Mouse (Mus musculus) gastrocnemius, adult 18-20 months (tissue): ENCODE results near the gene Btbd10. TPM values are rescaled to one million over a fixed set of nuclear protein-coding genes. Genes with fewer than 3 reads are reported as not detected.
A peak's percentile ranks its signal among the peaks of the same experiment; 100 is the strongest.

Source experiments
- DNase-seq: peaks from one replicate; pipeline ENCODE4 v3.0.0; 2021; ENCODE audit warnings: low spot score
- long read RNA-seq, 2 experiments: library from polyadenylated mRNA; stranded (forward); transcript quantifications; one replicate each; pipeline ENCODE4 v2.0.0; 2021
- total RNA-seq, 2 experiments: library from RNA; stranded (reverse); gene quantifications; 2 replicates each; pipeline ENCODE4 v1.2.3; 2021

The Btbd10 gene
- total RNA-seq: 1 to 10 TPM; 6.8 to 8.9 TPM
- long read RNA-seq, experiment 1, transcript Btbd10-203 (9 exons, 2,394 nt): major isoform, 5 of 16 reads
- long read RNA-seq, experiment 1, partial matches to known transcripts: 1 of 16 reads
- long read RNA-seq, experiment 1, other reads (novel, unspliced or antisense): 9 of 16 reads
- long read RNA-seq, experiment 2, partial matches to known transcripts: 2 of 17 reads
- long read RNA-seq, experiment 2, other reads (novel, unspliced or antisense): 10 of 17 reads

DNA sequence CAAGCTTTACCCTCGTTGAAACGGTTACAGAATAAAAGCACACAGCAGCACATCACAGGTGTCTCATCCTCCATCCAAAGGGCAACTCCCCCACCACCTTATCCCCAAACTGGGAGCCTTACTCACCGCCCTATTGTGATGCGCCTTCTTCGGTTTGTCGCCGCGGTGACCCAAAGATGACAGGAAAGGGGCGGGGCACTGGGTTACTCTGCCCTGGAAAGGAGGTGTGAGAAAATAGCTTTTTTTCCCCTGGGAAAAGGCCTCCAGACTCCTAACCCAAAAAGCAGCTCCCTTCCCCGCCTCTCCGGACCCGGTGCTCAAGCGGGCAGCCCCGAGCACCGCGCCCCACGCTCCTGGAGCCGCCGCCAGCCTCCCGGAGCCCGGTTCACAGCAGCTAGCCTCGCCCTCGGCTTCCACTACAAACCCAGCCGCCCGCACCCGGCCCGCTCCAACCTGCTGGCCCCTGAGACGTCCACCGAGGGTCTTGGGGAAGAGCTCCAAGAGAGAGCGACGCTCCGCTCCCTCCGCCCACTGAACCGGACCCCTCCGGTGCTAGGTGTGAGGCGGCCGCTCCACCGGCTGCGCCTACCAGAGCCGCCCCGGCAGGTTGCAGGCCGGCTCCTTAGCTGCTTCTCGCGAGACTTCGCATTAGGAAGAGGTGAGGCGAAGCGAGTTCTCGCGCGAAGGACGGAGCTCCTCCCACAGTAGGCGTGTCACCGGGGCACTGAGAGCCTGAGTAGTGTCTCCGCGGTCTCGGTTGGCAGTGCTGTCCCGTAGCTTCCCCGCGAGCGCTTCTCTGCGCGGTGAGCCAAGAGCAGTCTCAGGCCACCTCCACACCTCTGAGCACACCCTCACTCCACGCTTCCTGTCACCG lies at the start of gene Btbd10:
Gene Btbd10 (minus strand): TSS at position 647 of the 874 bp plus-strand sequence.
- peak; percentile 99 for DNase-seq

DNA sequence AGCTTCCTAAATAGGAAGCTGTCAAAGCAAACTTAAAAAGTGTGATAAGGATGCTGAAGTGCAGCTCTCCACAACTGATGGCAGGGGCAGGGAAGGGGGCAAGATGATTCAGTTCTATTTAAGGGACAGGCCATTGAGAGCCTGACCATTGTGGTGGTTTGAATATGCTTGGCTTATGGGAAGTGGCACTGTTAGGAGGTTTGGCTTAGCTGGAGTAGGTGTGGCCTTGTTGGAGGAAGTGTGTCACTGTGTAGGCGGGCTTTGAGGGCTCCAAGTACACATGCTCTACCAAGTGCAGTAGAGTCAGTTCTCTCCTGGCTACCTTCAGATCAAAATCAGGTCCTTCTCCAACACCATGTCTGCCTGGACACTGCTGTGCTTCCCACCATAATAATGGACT lies 47.3 kb upstream of the Btbd10 start:
- no peak for DNase-seq

DNA sequence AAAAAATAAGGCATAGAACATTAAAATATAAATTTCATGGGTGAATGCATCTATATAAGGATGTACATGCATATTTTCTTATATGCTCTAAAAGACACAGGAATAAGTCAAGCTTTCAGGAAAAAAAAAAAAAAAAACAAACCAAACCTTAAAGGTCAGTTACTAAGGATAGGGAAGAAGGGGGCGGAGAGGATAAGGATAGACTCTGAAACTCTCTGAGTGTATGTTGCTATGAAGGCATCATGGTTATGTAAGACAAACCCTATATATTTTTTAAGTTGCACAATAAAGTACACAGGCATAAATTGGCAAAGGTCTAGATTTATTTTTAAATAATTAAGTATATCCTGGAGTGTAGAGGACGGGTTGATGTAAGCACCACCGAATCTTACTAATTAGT lies 46.1 kb upstream of the Btbd10 start:
- DNase-seq: no peak

DNA sequence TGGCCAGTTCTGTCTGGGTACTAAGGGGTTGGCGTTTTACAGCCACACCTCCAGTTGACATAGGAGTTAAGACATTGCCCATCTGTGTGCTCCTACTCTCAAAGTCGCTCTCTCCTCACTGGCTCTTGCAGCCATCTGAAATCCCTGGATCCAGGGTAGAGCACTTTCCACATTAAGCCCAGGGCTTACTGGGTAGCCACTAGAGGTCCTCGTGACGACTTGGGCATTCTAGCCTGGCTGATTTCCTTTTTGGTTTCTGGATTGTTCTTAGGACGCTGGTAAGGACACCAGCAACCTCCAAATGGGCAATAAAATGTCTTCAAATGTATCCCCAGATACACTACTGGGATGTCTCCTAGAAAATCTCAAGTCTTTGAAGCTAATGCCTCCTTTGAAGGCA lies 39.5 kb upstream of the Btbd10 start:
- DNase-seq: no peak

DNA sequence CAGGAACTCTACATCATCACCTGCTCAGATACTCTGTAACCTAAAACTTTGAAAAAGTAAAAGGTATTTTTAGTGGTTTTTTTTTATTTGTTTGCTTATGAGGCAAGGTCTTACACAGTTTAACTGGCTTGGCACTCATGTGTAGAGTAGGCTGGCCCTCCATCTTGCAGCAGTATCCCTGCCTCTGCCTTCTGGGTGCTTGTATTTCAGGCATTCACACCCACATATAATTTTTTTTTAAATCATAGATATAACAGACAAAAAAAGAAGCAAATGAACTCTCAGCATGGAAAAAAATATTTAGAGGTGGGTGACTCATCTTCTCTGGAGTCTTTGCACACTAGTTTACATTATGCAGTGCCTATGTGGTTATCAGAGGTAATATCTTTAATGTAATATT lies 28.9 kb upstream of the Btbd10 start:
- DNase-seq: no peak

DNA sequence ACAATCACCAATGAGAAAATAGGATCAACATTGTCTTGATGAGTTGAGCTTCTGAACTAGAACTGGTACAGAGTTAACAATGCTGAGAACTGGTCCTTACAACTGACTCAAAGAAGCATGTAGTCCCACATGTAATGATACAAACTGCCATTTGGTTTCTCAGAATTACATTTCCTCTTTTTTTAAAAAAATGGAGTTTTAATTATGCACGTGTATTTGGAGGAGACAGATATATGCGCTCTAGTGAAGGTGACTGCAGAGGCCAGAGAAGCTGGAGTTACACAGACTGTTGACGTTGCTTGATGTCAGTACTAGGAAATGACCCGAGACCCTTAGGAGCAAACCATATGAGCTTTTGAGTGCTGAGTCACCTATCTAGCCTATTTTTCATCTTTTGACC lies 27.5 kb upstream of the Btbd10 start:
- DNase-seq: no peak

DNA sequence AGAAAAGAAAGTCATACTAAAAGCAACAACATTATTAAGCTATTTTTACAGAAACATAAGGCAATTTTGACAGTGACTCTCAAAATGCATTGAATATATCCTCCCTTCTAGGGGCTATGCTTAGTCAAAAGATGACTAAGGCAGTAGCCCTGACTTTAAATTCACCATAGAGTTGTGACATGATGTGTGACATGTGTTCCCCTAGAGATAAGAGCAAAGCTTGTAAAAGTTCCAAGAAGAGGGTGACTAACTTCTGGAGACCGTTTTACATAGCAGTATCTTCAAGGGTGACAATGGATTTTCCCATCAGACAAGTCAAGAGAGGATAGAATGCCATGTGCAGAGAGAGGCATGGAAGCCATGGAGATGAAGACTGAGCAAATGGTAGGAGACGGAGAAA lies 22.4 kb upstream of the Btbd10 start:
- DNase-seq: no peak

DNA sequence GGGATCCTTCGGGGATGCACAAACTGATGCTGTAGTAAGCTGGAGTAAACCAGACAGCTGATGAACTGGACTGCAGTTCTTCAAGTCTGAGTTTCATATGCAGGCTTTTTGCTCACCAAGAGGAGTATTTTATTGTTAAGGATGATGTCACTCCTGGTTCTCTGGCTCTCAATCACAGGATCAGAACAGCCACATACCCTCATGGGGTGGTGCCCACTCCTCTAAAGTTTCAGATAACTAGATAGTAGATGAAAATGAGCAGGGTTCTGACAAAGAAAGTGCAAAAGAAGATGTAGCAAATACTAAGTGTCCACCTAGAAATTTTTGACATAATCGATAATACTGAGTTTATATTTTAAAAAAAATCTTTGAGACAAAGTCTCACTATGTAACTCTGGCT lies 19.3 kb upstream of the Btbd10 start, which contains the start of gene Pth:
Gene Pth (minus strand): TSS at position 101 of the 400 bp plus-strand sequence.
- no peak for DNase-seq

DNA sequence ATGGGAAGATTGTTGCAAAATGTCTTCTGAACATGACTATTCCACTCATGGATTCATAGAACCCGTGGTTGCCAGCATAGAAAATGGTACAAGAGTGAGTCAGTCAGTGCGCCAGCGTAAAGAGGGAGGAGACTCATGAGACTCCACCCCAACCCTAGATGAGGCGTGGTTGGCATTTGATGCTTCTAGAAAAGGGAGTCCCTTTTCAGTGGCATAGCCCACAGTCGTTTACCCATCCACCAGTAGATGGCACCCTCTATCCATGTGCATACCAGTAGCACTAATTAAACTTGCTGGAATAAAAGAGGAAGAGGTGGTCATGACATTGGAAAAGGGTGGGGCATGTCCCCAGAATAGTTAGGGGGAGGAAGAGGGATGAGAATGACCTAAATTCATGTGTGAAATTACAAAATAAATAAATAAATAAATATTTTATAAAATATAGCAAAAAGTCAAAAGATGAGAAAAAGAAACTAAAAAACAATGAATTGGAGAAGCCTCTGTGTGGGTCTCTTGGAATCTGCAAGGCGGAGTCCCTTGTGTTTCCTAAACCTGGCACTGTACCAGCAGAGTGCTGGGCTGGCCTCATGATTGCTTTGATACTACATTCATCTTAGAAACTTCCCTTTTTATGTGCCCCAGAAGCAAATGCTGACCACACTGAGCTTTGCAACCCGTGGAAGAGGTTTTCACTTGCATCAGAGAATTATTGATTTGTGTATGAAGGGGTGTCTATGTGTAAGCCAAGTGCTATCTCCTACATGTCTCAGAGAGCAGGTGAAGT lies 8.9 kb upstream of the Btbd10 start:
- peak; percentile 58 for DNase-seq

DNA sequence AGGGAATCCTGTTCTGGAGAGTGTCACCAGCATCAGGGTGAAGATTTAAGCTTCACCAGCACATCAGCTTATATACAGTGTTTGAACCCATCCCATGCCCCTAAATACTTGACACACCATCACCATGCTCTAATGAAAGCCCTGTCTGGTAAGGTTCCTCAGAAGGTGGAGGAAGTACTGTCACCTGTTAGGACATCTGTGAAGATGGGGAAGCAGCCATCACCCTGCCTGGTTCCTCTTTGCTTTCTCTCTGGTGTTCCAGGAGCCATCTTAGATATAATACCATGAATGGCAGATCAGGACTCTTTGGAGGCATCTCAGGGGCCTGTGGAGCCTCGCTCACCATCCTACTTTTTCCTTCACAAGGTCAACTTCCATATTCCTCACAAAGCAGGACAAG lies 3.5 kb upstream of the Btbd10 start:
- DNase-seq: no peak

DNA sequence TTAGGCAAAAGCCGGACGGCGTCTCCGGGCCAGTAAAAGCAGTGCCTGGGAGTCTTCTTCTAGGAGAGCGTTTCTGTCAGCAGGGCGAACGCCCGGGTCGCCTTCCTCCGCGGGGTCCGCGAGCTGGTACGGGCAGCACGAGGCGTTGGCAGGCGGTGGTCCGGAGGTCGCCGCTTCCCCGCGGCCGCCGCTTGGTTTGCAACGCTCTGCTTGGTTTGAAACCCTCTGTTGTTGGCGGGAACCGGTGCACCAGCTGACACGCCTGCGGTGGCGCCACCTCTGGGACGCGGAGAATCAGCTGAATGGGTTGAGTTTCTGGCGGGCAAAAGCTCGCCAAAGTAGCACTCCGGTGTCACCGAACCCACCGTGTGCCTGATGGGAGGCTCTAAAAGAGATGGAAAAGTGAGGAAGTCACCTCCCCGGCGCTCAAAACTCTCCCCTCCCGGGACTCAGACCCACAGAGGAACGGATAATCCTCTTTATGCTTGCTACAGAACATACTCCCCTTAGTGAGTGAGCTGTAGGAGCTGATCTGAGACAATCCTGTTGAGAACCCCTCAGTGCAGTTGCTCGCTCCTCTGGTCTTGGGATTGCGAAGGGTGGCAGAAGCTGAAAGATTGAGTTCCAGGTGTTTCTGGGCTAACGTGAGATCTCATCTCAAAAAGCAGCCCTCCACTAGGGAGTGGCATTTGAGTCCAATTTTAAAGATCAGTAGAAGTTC lies 588 bp upstream of the Btbd10 start:
- DNase-seq: peak; percentile 74

DNA sequence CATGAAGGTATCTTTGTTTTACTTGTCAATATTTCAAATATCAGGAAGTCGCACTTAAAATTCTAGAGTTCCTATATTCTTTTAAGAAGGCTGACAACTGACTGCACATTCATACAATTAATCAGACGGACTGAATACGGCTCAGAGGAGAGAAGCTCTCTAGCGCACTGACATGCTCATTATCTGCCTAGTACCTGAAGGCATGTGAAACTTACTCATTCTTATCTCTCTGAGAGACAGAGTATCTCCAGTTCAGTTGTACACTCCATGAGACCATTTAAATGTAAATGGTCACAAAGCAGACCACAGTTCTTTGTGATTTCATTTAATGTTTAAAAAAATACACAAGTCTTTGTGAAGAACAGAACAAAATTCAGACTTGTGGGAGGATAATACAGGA lies 1.8 kb downstream of the Btbd10 start:
- DNase-seq: no peak

DNA sequence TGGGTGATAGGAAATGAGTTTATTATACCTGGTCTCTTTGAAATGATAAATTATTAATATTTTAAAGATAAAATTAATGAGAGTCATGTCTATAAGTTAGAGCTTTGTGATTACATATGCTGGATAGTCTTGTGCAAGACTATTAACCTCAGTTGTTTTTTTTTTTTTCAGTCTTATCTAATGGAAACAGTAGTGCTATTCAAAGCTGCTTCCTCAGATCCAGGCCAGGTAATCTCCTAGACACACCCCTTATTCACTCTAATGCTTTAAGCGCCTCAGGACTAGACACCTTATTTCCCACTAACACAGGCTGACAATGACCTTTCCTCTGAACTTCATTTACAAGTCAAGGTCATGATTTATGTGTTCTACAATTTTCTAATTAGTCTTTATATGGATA lies 20.1 kb downstream of the Btbd10 start:
- no peak for DNase-seq

DNA sequence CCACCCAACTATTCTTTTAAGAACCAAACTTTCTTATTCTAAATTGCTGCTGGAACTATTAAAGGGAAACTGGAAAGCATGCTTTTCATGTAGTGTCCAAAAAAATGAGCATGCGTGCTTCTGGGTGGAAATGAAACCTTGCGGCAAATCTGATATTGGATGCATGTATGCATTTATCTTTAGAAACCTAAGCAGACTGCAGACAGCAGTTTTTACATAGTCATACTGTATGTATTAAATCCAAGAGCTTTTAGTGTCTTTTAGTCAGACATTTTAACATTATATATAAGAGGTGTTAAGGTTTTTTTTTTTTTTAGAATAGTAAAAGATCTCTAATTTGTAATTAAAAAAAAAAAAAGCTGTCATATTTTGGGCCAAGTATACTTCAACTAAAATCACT lies 21.5 kb downstream of the Btbd10 start:
- DNase-seq: no peak

DNA sequence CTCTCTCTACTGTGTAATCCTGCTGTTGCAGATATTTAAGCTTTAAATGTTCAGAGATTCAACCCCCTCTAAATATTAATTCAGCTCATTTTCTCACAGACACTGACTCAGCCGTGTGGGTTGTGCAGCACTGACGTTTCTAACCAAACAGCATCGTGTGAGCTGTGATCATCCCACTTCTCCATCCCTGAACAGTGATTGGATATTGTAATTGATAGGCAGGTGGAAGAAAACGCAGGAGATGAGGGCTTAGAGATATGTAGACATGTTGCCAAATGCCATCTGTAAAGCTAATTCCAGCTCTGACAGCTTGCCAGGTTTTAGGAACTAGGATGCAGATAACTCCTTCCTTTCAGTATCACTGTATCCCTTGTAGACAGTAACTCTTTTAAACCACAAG lies 21.9 kb downstream of the Btbd10 start:
- DNase-seq: peak; percentile 5

DNA sequence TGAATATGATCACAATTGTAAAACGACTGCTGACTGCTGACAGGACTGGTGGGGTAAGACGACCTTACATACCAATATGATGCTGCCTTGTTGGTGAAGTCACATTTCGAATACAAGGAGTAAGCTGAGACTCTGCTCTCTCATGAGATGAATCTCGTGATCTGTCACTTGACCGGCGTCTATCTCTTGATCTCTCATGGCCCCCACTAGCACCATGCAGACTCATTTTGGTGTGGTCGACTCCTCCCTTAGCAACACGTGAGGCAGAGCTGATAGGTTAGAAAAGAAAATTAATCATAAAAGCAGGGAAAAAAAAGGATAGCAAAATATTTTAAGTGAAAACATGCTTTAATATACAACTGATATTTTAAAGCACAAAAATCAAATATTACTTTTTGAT lies 33.9 kb downstream of the Btbd10 start:
- DNase-seq: no peak

DNA sequence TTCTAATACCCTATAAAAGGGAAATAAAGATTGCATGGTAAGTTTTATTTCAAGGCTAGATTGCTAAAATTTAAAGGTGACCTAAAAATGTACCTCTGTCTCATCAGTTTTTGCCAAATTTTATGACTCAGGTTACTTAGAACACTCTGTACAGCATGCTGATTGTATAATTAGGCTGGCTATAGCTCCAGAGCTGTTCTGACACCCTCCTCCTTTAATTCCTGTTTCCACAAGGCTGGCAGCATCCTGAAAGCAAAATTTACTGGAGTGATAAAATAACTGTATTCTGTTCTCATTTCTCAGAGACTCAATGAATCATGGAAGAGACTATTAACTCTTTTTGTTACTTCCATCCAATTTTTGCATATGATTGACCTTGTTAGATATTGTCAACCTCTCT lies 35.2 kb downstream of the Btbd10 start:
- DNase-seq: no peak

DNA sequence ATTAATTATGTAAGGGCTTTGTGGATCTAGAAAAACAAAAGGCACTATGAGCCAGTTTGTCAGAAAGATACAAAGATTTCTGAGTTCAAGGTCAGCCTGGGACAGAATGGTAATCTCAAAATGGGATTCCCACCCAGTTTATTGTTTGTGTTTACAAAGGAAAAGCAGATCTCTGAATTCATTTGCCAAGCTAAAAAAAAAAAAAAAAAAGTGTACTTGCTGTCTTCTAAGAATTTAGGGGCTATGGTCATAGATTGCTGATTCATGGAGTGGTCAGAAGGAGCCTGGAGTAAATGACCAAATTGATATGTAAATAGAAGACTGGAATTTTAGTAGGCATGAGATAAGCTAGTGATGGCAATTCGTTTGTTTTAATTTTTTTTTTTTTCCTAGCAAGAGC lies 49.1 kb downstream of the Btbd10 start:
- DNase-seq: no peak

DNA sequence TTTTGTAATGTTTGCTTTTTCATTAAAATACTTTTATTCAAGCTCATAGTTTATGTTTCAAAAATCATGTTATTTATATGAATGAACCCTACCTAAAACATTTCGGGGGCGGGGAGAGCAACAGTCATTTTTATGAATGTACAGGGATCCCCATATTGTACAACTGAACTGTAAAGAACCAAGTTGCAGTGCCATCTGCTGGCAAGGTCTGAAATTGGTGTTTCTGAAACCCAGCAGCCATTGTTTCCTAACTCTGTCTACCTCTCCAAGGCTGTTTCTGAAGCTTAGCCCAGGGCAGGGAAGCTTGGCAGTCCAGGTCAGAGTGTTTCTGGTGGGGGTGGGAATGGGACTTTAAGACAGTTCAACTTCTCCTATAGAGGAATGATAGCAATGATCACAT lies 57.4 kb downstream of the Btbd10 start:
- DNase-seq: peak; percentile 42

DNA sequence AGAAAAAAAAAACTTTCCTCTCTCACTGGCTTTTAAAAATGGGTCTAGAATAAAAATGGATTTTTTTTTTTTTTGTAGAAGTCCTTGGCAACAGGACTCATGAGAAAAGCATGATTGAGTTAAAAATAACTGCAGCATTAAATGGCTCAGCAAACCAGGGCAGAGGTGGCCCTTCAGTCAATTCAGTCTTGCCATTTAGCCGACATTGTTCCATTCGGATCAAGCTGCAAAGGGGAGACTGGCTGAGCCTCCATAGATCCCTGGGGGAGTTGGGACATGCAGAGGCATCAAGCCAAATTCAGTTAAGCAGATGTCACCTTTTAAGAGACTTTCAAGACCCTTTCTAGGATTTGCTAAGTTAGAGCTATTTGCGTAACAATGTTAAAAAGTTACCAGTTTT lies 59.1 kb downstream of the Btbd10 start:
- DNase-seq: no peak

DNA sequence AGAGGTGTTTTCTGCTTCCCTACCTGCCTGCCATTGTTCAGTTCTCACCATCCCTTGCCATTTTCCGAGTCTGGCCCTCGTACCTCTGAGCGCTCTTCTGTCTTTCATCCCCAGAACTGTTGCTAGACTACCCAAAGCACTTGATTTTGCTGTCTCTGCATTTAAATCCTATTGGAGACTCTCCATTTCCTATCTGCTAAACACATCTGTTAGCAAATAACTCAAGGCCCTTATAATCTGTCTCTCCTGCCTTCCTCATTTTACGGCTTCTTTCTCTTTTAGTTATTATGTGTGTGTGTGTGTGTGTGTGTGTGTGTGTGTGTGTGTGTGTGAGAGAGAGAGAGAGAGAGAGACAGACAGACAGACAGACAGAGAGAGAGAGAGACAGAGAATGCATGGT lies 71.4 kb downstream of the Btbd10 start:
- no peak for DNase-seq
